Mouse (Mus musculus) midbrain, embryonic 13.5 days (tissue): ENCODE data around the gene D2hgdh. TPM values are rescaled to one million over a fixed set of nuclear protein-coding genes. Genes with fewer than 3 reads are reported as not detected.
"Not testable (repeated sequence)": the region's sequence is repeated elsewhere in the genome, so short reads cannot be mapped to it uniquely, and the experiment has no call there.

ENCODE experiments used
- ATAC-seq: fragments of 200-750 bp; cut with Nextera tagmentation; 2 replicates; pipeline ENCODE4 v1.8.0; 2017; ENCODE audit warnings: mild to moderate bottlenecking, moderate TSS enrichment, moderate library complexity
- H3K27ac ChIP-seq: fragments of 300-500 bp; sonication (generic); 2 replicates; pipeline ENCODE4 v1.5.1; 2015; ENCODE audit warnings: inconsistent platforms, mild to moderate bottlenecking, moderate library complexity
- H3K27me3 ChIP-seq: fragments of 300-500 bp; sonication (generic); 2 replicates; pipeline ENCODE4 v1.6.1; 2015; ENCODE audit warnings: mild to moderate bottlenecking, inconsistent platforms
- H3K36me3 ChIP-seq: fragments of 300-500 bp; sonication (generic); 2 replicates; pipeline ENCODE4 v1.6.1; 2015; ENCODE audit warnings: mild to moderate bottlenecking, inconsistent platforms
- H3K4me1 ChIP-seq: fragments of 300-500 bp; sonication (generic); replicated peaks from 2 replicates; pipeline ENCODE4 v1.6.1; 2015; ENCODE audit warnings: inconsistent platforms
- H3K4me2 ChIP-seq: fragments of 300-500 bp; sonication (generic); replicated peaks from 2 replicates; pipeline ENCODE4 v1.6.1; 2015; ENCODE audit warnings: moderate library complexity, mild to moderate bottlenecking, inconsistent platforms
- H3K4me3 ChIP-seq: fragments of 300-500 bp; sonication (generic); replicated peaks from 2 replicates; pipeline ENCODE4 v1.5.1; 2015; ENCODE audit warnings: mild to moderate bottlenecking, inconsistent platforms
- H3K9ac ChIP-seq: fragments of 300-500 bp; sonication (generic); replicated peaks from 2 replicates; pipeline ENCODE4 v1.6.1; 2015; ENCODE audit warnings: mild to moderate bottlenecking, inconsistent platforms
- H3K9me3 ChIP-seq: fragments of 300-500 bp; sonication (generic); 2 replicates; pipeline ENCODE4 v1.6.1; 2016; ENCODE audit warnings: mild to moderate bottlenecking, inconsistent platforms
- WGBS: fragments of 180-500 bp; shearing (Covaris S2); methylation state at CpG from one replicate; pipeline ENCODE4 v1.1.7; 2015; 5-methylcytosine and 5-hydroxymethylcytosine counted together
- polyA plus RNA-seq: library from polyadenylated mRNA; unstranded; fragments of >200 nt; fragmentation: Nextera tagmentation; extraction: Ambion mirVana; gene quantifications from 2 replicates; pipeline ENCODE4 v1.2.1, GENCODE M21; 2015

D2hgdh gene
- polyA plus RNA-seq, 1 experiment from 2014 or later, result 18.5 TPM

DNA sequence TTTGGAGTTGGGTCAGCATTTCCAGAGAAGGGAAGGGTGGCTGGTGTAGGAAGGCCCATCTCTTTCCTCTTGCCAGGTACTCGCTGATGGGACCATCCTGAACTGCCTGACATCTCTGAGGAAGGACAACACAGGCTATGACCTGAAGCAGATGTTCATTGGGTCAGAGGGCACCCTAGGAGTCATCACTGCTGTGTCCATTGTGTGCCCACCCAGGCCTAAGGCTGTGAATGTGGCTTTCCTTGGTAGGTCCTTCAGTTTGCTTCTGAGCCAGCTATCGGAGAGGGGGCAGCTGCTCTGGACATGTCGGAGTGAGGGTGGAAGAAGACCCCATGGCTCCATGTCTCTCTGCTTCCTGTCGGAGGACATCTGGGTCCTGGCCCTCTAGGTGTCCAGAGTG is 10.5 kb downstream of the D2hgdh start:
- H3K27ac ChIP-seq, result no peak overlapping the region
- peaks cover 24% of the 10 kb centered on the region for H3K36me3 ChIP-seq
- no peak for ATAC-seq
- 97% methylated on average over 4 of the region's 4 CpGs for WGBS
- no peaks in the 10 kb centered on the region for H3K9me3 ChIP-seq
- no peak overlapping the region for H3K4me2 ChIP-seq
- no peaks in the 10 kb centered on the region for H3K4me1 ChIP-seq
- H3K9ac ChIP-seq, result no peak overlapping the region
- H3K27me3 ChIP-seq, result no peaks in the 10 kb centered on the region
- H3K4me3 ChIP-seq, result no peak overlapping the region

DNA sequence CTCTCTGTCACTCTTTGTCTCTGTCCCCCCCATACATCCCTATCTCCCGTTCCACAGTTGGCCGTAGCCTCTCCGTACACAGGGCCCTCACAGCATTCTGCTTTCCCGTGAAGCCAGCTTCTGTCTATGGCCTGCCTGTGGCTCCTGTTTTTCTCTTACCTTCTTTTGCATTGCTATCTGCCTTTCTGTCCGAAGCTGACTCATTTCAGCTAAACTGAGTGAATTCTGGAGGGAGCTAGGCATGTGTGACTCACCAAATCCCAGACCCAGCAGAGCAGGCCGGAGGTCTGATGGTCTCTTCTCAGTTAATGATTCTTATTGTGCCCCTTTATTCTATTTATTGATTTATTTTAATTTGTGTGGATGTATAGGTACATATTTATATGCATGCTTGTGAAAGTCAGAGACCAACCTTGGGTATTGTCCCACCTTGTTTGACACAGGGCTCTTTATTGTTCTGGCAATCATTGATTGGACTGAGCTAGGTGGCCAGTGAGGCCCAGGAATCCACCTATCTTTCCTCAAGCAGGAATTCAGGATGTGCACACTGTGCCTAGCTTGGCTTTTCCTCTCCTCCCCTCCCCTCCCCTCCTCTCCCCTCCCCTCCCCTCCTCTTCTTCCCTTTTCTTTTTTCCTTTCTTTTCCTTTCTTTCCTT is 11.3 kb downstream of the D2hgdh start:
- peaks cover 24% of the 10 kb centered on the region for H3K36me3 ChIP-seq
- no peak for ATAC-seq
- H3K4me3 ChIP-seq, result no peak overlapping the region
- no peak overlapping the region for H3K4me2 ChIP-seq
- no peak overlapping the region for H3K9ac ChIP-seq
- no peak overlapping the region for H3K27ac ChIP-seq
- no peaks in the 10 kb centered on the region for H3K27me3 ChIP-seq
- H3K4me1 ChIP-seq, result no peaks in the 10 kb centered on the region
- no peaks in the 10 kb centered on the region for H3K9me3 ChIP-seq
- 92% methylated on average over 6 of the region's 6 CpGs for WGBS

DNA sequence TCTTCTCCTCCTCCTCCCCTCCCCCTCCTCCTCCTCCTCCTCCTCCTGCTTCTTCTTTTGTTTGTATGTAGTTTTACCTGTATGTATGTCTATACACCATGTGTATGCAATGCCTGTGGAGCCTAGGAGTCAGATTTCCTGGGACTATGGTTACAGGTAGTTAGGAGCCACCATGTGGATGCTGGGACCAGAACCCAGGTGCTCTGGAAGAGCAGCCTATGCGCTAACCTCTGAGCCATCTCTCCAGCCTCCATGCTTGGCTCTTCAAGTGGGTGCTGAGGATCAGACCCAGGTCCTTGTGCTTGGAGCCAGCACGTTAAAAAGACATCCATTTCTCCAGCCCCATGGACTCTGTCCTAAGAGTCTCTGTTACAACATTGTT is 11.8 kb downstream of the D2hgdh start:
- no peak for ATAC-seq
- WGBS, result 88% methylated on average over 2 of the region's 2 CpGs
- H3K36me3 ChIP-seq, result peaks cover 24% of the 10 kb centered on the region
- no peak overlapping the region for H3K4me3 ChIP-seq
- no peak overlapping the region for H3K9ac ChIP-seq
- H3K4me2 ChIP-seq, result no peak overlapping the region
- no peak overlapping the region for H3K27ac ChIP-seq
- H3K9me3 ChIP-seq, result no peaks in the 10 kb centered on the region
- H3K4me1 ChIP-seq, result no peaks in the 10 kb centered on the region
- H3K27me3 ChIP-seq, result no peaks in the 10 kb centered on the region

DNA sequence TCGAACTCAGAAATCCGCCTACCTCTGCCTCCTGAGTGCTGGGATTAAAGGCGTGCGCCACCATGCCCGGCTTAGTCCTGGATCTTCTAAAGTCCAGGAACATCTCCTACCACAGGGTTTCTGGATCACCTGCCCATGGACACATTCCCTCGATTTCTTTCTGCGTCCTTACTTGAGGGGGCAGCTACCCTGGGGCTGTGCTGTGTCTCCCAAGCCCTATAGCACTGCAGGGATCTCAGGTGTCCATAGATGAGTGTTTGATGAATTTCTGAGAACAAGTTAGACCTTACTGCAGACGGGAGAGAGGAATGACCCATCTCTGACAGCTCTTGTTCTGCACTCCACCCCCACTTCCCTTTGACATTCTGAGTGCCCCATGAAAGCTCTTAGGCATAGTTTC is 12.6 kb downstream of the D2hgdh start:
- Histone ChIP-seq H3K4me2 (no peak overlapping the region), H3K4me1 (no peaks in the 10 kb centered on the region)
- WGBS, result 93% methylated on average over 8 of the region's 8 CpGs

DNA sequence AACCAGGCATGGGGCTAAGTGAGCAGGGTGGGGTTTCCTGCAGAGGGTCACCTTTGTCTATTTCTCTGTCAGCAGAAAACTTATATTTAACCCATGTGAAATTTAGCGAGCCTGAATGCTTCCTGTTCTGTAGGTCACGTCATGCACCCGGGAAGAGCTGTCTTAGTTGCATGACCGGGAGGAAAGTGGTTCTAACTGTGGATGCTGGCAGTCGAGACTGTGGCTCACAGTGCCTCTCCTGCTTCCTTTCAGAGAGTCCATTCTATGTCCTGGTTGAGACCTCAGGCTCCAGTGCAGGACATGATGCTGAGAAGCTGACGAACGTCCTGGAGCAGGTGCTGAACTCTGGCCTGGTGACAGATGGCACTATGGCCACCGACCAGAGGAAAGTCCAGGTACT is 13.9 kb downstream of the D2hgdh start:
- H3K27ac ChIP-seq, ATAC-seq, H3K4me1 ChIP-seq, H3K27me3 ChIP-seq, H3K9me3 ChIP-seq, H3K4me2 ChIP-seq, H3K9ac ChIP-seq, H3K4me3 ChIP-seq: not testable (repeated sequence)
- H3K36me3 ChIP-seq, result peaks cover 24% of the 10 kb centered on the region
- 88% methylated on average over 8 of the region's 8 CpGs for WGBS

More for the DNA sequence above, 12.6 kb downstream of the D2hgdh start:
- Histone ChIP-seq H3K36me3 (peaks cover 24% of the 10 kb centered on the region), H3K27ac (no peak overlapping the region), H3K9ac (no peak overlapping the region), H3K4me3 (no peak overlapping the region), H3K9me3 (no peaks in the 10 kb centered on the region), H3K27me3 (no peaks in the 10 kb centered on the region)
- no peak for ATAC-seq

DNA sequence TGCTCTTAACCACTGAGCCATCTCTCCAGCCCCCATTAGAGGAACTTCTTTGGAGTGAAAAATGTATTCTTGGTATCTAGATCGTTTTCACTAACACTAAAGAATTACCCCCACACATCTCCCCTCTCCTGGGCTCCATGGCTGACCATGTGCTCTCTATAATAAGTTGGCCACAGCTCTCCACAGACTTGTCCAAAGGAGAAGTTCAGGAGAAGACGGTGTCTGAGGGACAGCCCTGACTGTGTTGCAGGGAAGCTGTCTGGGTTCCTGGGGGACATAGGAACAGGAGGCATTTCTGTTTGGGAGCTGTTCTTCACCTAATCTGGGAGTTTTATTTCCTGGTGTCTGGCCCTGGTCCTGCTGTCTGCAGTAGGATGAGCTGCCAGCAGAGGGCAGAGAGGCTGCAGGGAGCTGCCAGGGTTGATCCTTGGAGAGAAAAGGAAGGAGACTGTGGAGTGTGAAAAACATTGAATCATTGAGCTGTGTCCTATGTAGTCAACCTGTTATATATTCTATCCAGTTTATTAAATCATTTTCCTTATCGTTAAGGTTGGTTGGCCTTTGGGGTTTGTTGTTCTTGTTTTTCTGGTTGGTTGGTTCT is 21.2 kb downstream of the D2hgdh start:
- not testable (repeated sequence) for H3K27me3 ChIP-seq, H3K4me3 ChIP-seq, H3K4me1 ChIP-seq, H3K36me3 ChIP-seq, H3K4me2 ChIP-seq, H3K9ac ChIP-seq, H3K27ac ChIP-seq, H3K9me3 ChIP-seq
- ATAC-seq, result peak; percentile 65
- WGBS, result 78% methylated on average over 2 of the region's 3 CpGs

DNA sequence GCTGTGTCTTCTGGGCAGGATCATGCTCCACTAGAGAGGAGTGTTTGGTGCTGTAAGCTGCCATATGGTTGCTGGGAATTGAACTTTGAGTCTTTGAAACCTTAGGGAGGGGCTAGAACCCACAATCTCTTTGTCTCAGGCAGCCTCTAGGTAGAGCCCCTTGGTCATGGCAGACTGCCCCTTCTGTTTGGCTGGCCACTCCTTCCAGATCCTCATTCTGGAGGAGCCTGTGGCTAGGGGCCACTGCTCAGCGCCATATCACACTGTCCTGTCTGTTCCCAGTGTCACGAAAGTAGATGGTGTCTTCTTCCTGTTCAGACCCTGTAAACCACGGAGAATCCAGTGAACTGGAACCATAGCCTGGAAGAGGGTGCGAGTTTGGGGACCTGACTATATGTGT is 31.1 kb downstream of the D2hgdh start:
- not testable (repeated sequence) for H3K4me3 ChIP-seq, H3K36me3 ChIP-seq, H3K9ac ChIP-seq, H3K27ac ChIP-seq, H3K27me3 ChIP-seq, H3K4me1 ChIP-seq, H3K9me3 ChIP-seq, H3K4me2 ChIP-seq, ATAC-seq
- WGBS, result 84% methylated on average over 4 of the region's 4 CpGs

DNA sequence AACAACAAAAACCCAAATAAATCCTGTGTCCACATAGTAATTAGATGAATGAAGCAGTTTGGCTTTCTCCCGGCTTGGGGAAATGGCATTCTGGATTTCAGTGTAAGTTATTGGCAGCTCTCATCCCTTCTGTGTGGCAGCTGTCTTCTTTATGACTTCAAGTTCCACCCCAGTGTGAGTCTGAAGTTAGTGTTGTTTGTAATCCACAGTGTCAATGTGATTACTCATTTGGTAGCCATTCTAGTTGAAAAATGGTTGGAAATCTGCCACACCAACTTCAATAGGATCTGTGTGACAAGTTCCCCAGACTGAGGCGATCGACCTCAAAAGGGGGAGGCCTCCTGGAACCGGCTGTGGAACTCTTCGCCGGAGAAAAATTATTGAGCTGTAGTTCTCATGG is 32.7 kb downstream of the D2hgdh start:
- no peak for ATAC-seq
- Histone ChIP-seq H3K4me3 (no peak overlapping the region), H3K9ac (no peak overlapping the region), H3K36me3 (no peaks in the 10 kb centered on the region), H3K4me2 (no peak overlapping the region), H3K27ac (no peak overlapping the region), H3K9me3 (no peaks in the 10 kb centered on the region), H3K27me3 (no peaks in the 10 kb centered on the region), H3K4me1 (no peaks in the 10 kb centered on the region)
- 68% methylated on average over 6 of the region's 6 CpGs for WGBS

DNA sequence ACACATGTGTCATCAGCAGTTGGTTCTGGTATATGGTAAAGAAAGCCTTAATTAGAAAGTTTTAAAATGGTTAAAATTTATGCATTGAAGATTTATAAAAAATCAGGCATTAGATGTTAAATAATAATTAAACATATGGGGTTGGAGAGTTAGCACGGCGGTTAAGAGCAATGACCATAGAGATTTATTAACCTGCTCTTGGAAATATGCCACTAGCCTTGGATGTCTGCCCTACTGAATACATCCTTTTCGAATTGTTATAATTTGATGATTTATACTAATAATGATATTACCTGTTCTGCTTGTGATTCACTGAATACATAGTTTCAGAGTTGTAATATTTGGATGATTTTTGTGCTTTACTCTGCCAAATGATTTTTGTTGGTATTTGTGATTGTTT is 33.3 kb downstream of the D2hgdh start:
- WGBS, result 94% methylated on average over 3 of the region's 3 CpGs
- no peak overlapping the region for H3K4me2 ChIP-seq
- no peak overlapping the region for H3K9ac ChIP-seq
- H3K4me1 ChIP-seq, result no peaks in the 10 kb centered on the region
- no peaks in the 10 kb centered on the region for H3K36me3 ChIP-seq
- H3K27ac ChIP-seq, result no peak overlapping the region
- H3K9me3 ChIP-seq, result no peaks in the 10 kb centered on the region
- no peak for ATAC-seq
- no peaks in the 10 kb centered on the region for H3K27me3 ChIP-seq
- no peak overlapping the region for H3K4me3 ChIP-seq

DNA sequence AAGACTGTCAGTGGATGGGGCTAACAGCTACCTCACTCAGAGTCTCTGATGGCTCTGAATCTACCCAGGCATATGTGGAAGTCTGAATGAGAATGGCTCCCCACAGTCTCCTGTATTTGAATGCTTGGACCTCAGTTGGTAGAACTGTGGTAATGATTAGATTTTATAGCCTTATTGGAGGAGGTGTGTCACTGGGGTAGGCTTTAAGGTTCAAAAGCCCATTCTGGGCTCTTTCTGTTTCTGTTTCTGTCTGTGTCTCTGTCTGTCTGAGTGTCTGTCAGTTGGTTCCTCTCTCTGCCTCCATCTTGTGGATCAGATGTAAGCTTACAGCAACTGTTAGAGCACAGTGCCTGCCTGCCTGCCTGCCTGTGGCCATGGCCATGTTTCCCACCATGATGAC is 34.9 kb downstream of the D2hgdh start:
- H3K9ac ChIP-seq, result no peak overlapping the region
- H3K4me1 ChIP-seq, result no peaks in the 10 kb centered on the region
- H3K4me2 ChIP-seq, result no peak overlapping the region
- H3K27me3 ChIP-seq, result no peaks in the 10 kb centered on the region
- H3K4me3 ChIP-seq, result no peak overlapping the region
- no peaks in the 10 kb centered on the region for H3K36me3 ChIP-seq
- no peak for ATAC-seq
- no peaks in the 10 kb centered on the region for H3K9me3 ChIP-seq
- H3K27ac ChIP-seq, result no peak overlapping the region

DNA sequence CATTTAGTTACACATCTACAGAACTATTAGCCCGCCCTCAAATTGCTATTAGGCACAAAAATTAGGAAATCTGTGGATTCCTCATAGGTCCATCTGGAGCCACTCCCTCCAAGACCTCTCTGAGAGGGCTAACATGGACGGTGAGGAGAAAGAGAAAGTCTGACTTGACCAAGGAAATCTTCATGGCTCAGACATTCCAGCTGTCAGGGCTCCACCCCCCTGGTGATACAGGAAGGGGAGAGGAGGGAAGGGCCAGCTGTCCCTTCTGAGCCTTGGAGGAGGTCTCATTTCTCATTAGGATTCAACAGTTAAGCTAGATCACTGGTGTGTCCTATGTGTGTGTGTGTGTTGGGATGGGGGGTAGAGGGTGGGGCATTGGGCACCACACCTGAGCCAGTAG is 36.3 kb downstream of the D2hgdh start, which contains the start of gene Gal3st2:
Gene Gal3st2 (plus strand): TSS at position 259 of the 400 bp plus-strand sequence.
- not testable (repeated sequence) for H3K4me3 ChIP-seq, ATAC-seq, H3K4me2 ChIP-seq, H3K9ac ChIP-seq, H3K9me3 ChIP-seq, H3K27ac ChIP-seq, H3K27me3 ChIP-seq, H3K36me3 ChIP-seq, H3K4me1 ChIP-seq
- WGBS, result 79% methylated on average over 2 of the region's 2 CpGs

DNA sequence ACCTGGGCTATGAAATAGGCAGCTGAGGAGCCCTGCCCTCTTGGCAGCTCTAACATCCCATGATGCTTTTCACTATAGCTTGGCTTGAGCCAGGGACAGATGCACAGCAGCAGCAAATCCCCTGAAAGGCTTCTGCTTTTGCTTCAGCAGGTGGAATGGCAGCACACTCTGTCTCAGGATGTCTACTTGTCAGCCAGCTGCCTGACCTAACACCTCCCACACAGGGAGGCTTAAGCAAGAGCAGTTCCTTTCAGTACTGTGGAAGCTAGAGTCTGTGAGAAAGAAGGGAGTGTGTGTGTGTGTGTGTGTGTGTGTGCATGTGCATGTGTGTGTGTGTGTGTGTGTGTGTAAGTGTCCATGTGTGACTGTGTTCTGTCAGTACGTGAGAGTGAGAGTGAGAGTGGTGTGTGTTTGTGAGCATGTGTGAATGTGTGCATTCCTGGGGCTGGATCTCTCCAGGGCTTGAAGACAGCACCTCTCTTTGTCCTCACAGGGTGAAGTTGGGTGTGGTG is 46.9 kb downstream of the D2hgdh start:
- not testable (repeated sequence) for H3K36me3 ChIP-seq, H3K4me1 ChIP-seq, H3K27ac ChIP-seq, H3K27me3 ChIP-seq, H3K9ac ChIP-seq, H3K4me3 ChIP-seq, H3K9me3 ChIP-seq, H3K4me2 ChIP-seq
- 100% methylated on average over 1 of the region's 1 CpGs for WGBS
- ATAC-seq, result peak; percentile 53; the same call in 1 of the 2 replicates

DNA sequence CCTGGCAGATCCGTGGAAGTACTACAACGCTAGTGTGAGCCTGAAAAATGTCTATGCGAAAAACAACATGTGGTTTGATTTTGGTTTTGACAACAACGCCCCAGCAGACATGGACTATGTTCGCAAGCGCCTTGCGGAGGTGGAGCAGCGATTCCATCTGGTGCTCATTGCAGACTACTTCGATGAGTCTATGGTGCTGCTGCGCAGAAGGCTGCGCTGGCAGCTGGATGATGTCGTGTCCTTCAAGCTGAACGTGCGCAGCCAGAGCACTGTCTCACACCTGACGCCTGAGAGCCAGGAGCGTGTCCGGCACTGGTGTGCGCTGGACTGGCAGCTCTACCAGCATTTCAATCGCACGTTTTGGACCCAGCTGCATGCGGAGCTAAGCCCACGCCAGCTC is 49.7 kb downstream of the D2hgdh start:
- H3K4me3 ChIP-seq, H3K4me1 ChIP-seq, H3K9ac ChIP-seq, H3K9me3 ChIP-seq, H3K27me3 ChIP-seq, H3K4me2 ChIP-seq, H3K36me3 ChIP-seq, ATAC-seq, H3K27ac ChIP-seq: not testable (repeated sequence)
- WGBS, result 94% methylated on average over 17 of the region's 22 CpGs
